Mouse (Mus musculus) erythroblast, embryonic 14.5 days (primary cell): Measurements from ENCODE around the gene E330009J07Rik.

ENCODE experiments used
- GATA1 ChIP-seq: IDR thresholded peaks from 2 replicates; pipeline ENCODE4 v1.6.1; 2012; ENCODE audit warnings: low read length, inconsistent platforms, mixed read lengths
- TAL1 ChIP-seq: IDR thresholded peaks from 3 replicates; pipeline ENCODE4 v1.6.1; 2012; ENCODE audit warnings: low read length, inconsistent platforms, mixed read lengths

GRCm38 (mm10) chr6:40427441-40427840 lies 8.5 kb downstream of the E330009J07Rik start:
- TF ChIP-seq GATA1: no peak
- no peak for TF ChIP-seq TAL1
